Mouse (Mus musculus): ENCODE measurements at regions not wholly inside any gene's neighbourhood (a gene's known extent, or its start where the extent isn't known, plus 50 kb on each side); places are given as distances from the start of the nearest gene placed in this dataset.
"Not testable (repeated sequence)": the region's sequence is repeated elsewhere in the genome, so short reads cannot be mapped to it uniquely, and the experiment has no call there.

GRCm38 (mm10) chr2:23928836-23929235, 120.4 kb downstream of the Hnmt start:
- no peak for DNase-seq

GRCm38 (mm10) chr2:23926921-23927320, 122.3 kb downstream of the Hnmt start:
- no peak for DNase-seq

DNA sequence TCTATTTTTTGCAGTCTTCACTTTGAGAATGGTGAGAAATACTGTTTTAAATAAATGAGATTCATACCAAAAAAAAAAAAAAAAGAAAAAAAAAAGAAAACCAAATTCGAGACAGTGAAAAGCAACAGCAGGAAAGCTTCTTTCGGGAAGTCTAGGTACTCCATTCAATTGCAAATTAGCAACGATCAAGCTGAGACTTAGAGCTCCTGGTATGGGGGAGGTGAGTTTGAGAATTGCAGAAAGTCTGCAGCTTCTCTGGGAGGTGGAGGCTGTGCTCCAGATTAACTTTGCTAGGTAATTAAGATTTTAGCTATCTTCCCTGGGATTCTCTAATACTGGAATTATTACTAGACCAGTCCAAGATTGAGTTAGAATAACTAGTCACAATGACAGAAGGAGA, 140.4 kb downstream of the Hnmt start:
- DNase-seq = not testable (repeated sequence)

DNA sequence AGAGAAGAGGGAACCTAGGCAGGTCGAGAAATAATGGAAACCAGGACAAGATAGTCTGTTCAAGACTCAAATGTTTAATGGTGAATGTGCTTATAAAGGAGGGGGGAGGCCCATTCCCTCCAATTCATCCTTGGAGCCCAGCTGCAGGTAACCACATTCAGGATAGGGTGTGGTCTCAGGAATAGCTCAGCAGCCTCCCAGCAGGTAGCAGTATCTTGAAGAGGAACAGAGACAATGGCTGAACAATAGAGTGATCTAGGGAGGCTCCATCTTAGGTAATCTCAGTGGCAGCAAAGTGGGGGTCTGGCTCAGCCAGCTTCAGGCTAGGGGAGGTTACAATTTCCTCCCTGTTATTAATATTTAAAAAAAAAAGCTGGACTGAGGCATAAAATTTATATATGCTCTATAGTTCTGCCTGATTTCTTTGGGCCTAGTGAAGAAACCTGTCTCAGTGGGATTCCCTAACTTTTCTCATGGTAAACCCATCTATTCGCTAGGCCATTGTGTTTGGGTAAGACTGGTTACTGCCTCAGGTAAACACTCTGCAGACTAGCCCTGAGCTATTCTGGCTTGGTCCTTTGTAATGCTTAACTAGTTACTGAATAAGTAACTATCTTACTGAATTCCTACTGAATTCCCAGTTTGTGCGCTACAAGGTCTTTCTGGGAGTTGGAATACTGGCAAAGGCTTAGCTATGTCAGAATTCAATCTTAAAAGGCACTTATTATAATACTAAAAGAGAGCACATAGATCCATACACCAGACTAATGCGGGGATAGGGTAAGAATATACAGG, 142.1 kb downstream of the Hnmt start:
- not testable (repeated sequence) for DNase-seq

DNA sequence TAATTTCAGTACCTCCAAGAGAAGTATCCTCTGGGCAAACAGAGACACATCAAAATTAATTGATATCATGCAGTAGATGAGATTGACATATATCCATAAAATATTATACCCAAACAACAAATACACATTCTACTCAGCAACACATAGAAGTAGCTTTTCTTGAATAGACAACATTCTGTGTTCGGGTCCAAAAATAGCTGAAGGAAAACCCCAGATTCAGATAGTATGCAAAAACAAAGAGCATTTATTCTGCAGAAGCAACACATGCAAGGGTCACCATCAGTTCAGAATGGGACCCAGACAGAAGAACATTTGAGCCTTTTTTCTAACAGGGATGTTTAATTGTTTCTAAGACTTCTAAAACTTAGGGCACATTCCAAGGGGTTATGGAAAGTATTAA, 150.1 kb downstream of the Hnmt start:
- no peak for DNase-seq

DNA sequence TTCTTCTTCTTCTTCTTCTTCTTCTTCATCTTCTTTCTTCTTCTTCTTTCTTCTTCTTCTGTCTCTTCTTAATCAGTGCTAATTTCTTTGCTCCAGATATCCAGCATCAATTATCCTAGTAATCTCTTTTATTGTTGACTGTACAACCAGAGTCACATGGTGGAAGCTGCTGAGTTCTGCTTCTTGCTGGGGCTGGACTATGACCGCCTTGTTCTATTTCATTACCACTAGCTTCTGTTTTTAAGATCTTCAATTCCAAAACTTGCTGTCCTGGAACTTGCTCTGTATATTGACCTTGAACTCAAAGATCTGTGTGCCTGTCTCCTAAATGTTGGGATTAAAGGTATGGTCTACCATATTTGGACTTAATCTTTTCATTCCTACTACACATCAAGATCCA, 152.2 kb downstream of the Hnmt start:
- no peak for DNase-seq

- DNase-seq = no peak
Measured at GRCm38 (mm10) chr2:23893216-23893615, 156.0 kb downstream of the Hnmt start.

GRCm38 (mm10) chr2:23867419-23867818, 181.8 kb downstream of the Hnmt start:
- peak; percentile 23 for DNase-seq

GRCm38 (mm10) chr2:23866326-23866725, 182.9 kb downstream of the Hnmt start:
- DNase-seq = peak; percentile 19

GRCm38 (mm10) chr2:23862277-23862676, 186.9 kb downstream of the Hnmt start:
- not testable (repeated sequence) for DNase-seq
